Mouse (Mus musculus): Measurements from ENCODE around the gene Gm13697. TPM values are rescaled to one million over a fixed set of nuclear protein-coding genes. Genes with fewer than 3 reads are reported as not detected.

Gm13697 gene
- polyA plus RNA-seq (2015; fragmentation: Illumina TruSeq; extraction: RNeasy Lipid Tissue Mini Kit (QIAGEN cat#74804); ENCODE audit: insufficient read depth, low read depth, low replicate concordance) = not detected

DNA sequence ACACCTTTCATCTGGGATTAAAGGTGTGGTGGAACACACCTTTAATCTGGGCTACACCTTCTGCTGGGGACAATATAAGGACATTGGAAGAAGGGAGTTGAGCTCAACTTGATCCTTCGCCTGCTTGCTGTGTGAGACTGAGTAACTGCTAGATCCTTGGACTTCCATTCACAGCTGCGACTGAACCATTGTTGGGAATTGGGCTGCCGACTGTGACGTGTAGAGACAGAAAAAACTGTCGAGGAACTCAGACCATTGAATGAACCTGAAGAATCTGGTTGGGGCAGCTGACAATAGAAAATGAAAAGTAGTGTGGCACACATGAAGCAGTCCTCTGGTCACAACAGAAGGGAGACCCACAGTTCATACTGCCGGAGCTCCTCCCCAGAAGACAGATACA is at the start of gene Gm13697:
Gm13697 (plus strand) TSS at position 301 of the 400 bp plus-strand sequence.

DNA sequence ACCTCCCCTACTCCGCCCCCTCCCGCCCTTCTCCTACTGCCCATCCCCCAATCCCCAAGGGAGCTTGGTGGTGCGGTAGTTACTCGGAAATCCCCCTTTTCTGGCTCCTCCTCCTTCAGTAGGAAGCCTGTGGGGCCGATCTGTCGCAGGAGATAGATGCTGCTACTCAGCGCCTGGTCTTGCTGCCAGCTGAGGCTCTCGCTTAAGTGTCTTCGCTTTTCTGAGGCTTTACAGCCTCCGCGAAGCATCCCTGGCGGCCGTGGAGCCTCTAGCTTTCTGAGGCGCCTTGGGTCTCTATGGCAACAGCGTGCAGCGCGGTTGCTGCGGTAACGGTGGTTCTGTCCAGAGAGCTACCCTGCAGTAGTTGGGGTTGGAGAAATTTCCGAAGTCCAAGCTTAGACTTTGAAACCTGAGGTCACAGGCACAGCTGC is 43.6 kb upstream of the Gm13697 start, which contains the start of gene Zswim2:
Zswim2 (minus strand) TSS at position 298 of the 431 bp plus-strand sequence.

DNA sequence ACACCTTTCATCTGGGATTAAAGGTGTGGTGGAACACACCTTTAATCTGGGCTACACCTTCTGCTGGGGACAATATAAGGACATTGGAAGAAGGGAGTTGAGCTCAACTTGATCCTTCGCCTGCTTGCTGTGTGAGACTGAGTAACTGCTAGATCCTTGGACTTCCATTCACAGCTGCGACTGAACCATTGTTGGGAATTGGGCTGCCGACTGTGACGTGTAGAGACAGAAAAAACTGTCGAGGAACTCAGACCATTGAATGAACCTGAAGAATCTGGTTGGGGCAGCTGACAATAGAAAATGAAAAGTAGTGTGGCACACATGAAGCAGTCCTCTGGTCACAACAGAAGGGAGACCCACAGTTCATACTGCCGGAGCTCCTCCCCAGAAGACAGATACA is 29.1 kb upstream of the Gm13697 start, which contains the start of gene Gm13698:
Gm13698 (plus strand) TSS at position 301 of the 400 bp plus-strand sequence.

DNA sequence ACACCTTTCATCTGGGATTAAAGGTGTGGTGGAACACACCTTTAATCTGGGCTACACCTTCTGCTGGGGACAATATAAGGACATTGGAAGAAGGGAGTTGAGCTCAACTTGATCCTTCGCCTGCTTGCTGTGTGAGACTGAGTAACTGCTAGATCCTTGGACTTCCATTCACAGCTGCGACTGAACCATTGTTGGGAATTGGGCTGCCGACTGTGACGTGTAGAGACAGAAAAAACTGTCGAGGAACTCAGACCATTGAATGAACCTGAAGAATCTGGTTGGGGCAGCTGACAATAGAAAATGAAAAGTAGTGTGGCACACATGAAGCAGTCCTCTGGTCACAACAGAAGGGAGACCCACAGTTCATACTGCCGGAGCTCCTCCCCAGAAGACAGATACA is 23.3 kb upstream of the Gm13697 start, which contains the start of gene Gm13693:
Gm13693 (plus strand) TSS at position 301 of the 400 bp plus-strand sequence.

DNA sequence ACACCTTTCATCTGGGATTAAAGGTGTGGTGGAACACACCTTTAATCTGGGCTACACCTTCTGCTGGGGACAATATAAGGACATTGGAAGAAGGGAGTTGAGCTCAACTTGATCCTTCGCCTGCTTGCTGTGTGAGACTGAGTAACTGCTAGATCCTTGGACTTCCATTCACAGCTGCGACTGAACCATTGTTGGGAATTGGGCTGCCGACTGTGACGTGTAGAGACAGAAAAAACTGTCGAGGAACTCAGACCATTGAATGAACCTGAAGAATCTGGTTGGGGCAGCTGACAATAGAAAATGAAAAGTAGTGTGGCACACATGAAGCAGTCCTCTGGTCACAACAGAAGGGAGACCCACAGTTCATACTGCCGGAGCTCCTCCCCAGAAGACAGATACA is 17.5 kb upstream of the Gm13697 start, which contains the start of gene Gm13695:
Gm13695 (plus strand) TSS at position 301 of the 400 bp plus-strand sequence.

DNA sequence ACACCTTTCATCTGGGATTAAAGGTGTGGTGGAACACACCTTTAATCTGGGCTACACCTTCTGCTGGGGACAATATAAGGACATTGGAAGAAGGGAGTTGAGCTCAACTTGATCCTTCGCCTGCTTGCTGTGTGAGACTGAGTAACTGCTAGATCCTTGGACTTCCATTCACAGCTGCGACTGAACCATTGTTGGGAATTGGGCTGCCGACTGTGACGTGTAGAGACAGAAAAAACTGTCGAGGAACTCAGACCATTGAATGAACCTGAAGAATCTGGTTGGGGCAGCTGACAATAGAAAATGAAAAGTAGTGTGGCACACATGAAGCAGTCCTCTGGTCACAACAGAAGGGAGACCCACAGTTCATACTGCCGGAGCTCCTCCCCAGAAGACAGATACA is 11.7 kb upstream of the Gm13697 start, which contains the start of gene Gm13696:
Gm13696 (plus strand) TSS at position 301 of the 400 bp plus-strand sequence.

DNA sequence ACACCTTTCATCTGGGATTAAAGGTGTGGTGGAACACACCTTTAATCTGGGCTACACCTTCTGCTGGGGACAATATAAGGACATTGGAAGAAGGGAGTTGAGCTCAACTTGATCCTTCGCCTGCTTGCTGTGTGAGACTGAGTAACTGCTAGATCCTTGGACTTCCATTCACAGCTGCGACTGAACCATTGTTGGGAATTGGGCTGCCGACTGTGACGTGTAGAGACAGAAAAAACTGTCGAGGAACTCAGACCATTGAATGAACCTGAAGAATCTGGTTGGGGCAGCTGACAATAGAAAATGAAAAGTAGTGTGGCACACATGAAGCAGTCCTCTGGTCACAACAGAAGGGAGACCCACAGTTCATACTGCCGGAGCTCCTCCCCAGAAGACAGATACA is 5.9 kb upstream of the Gm13697 start, which contains the start of gene Gm13694:
Gm13694 (plus strand) TSS at position 301 of the 400 bp plus-strand sequence.

DNA sequence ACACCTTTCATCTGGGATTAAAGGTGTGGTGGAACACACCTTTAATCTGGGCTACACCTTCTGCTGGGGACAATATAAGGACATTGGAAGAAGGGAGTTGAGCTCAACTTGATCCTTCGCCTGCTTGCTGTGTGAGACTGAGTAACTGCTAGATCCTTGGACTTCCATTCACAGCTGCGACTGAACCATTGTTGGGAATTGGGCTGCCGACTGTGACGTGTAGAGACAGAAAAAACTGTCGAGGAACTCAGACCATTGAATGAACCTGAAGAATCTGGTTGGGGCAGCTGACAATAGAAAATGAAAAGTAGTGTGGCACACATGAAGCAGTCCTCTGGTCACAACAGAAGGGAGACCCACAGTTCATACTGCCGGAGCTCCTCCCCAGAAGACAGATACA is 5.7 kb downstream of the Gm13697 start, which contains the start of gene Gm13691:
Gm13691 (plus strand) TSS at position 301 of the 400 bp plus-strand sequence.

Other genes with a start within 250 kb of the Gm13697 start
- 0.87 TPM for gene Fam171b, start 172.1 kb upstream of the Gm13697 start, polyA plus RNA-seq (2015; fragmentation: Illumina TruSeq; extraction: RNeasy Lipid Tissue Mini Kit (QIAGEN cat#74804); ENCODE audit: insufficient read depth, low read depth, low replicate concordance)
- gene Zswim2, start 43.5 kb upstream of the Gm13697 start, polyA plus RNA-seq (2015; fragmentation: Illumina TruSeq; extraction: RNeasy Lipid Tissue Mini Kit (QIAGEN cat#74804); ENCODE audit: insufficient read depth, low read depth, low replicate concordance) = not detected
- not detected for gene Gm13698, start 29.1 kb upstream of the Gm13697 start, polyA plus RNA-seq (2015; fragmentation: Illumina TruSeq; extraction: RNeasy Lipid Tissue Mini Kit (QIAGEN cat#74804); ENCODE audit: insufficient read depth, low read depth, low replicate concordance)
- not detected for gene Gm13693, start 23.2 kb upstream of the Gm13697 start, polyA plus RNA-seq (2015; fragmentation: Illumina TruSeq; extraction: RNeasy Lipid Tissue Mini Kit (QIAGEN cat#74804); ENCODE audit: insufficient read depth, low read depth, low replicate concordance)
- gene Gm13695, start 17.4 kb upstream of the Gm13697 start, polyA plus RNA-seq (2015; fragmentation: Illumina TruSeq; extraction: RNeasy Lipid Tissue Mini Kit (QIAGEN cat#74804); ENCODE audit: insufficient read depth, low read depth, low replicate concordance) = not detected
- not detected for gene Gm13696, start 11.6 kb upstream of the Gm13697 start, polyA plus RNA-seq (2015; fragmentation: Illumina TruSeq; extraction: RNeasy Lipid Tissue Mini Kit (QIAGEN cat#74804); ENCODE audit: insufficient read depth, low read depth, low replicate concordance)
- not detected for gene Gm13694, start 5.8 kb upstream of the Gm13697 start, polyA plus RNA-seq (2015; fragmentation: Illumina TruSeq; extraction: RNeasy Lipid Tissue Mini Kit (QIAGEN cat#74804); ENCODE audit: insufficient read depth, low read depth, low replicate concordance)
- not detected for gene Gm13691, start 5.8 kb downstream of the Gm13697 start, polyA plus RNA-seq (2015; fragmentation: Illumina TruSeq; extraction: RNeasy Lipid Tissue Mini Kit (QIAGEN cat#74804); ENCODE audit: insufficient read depth, low read depth, low replicate concordance)

Data from pancreas, adult 10 weeks (tissue).